Mouse (Mus musculus) left cerebral cortex, adult 18-20 months (tissue): ENCODE measurements around the gene Tes3-ps. TPM values are rescaled to one million over a fixed set of nuclear protein-coding genes. Genes with fewer than 3 reads are reported as not detected.
A peak's percentile ranks its signal among the peaks of the same experiment; 100 is the strongest.

Source experiments
- DNase-seq, 2 experiments: peaks; one replicate each; pipeline ENCODE4 v3.0.0; 2021 to 2022; ENCODE audit warnings: low spot score in 2 of 2, mixed read lengths in 1 of 2
- long read RNA-seq, 2 experiments: library from polyadenylated mRNA; stranded (forward); transcript quantifications; one replicate each; pipeline ENCODE4 v2.0.0; 2021
- total RNA-seq, 2 experiments: library from RNA; stranded (reverse); gene quantifications; 2 replicates each; pipeline ENCODE4 v1.2.3; 2021

The Tes3-ps gene
- 1 to 10 TPM; 1.5 to 2.3 TPM for total RNA-seq
- long read RNA-seq, experiment 1, result 0 reads
- long read RNA-seq, experiment 2, result 0 reads

DNA sequence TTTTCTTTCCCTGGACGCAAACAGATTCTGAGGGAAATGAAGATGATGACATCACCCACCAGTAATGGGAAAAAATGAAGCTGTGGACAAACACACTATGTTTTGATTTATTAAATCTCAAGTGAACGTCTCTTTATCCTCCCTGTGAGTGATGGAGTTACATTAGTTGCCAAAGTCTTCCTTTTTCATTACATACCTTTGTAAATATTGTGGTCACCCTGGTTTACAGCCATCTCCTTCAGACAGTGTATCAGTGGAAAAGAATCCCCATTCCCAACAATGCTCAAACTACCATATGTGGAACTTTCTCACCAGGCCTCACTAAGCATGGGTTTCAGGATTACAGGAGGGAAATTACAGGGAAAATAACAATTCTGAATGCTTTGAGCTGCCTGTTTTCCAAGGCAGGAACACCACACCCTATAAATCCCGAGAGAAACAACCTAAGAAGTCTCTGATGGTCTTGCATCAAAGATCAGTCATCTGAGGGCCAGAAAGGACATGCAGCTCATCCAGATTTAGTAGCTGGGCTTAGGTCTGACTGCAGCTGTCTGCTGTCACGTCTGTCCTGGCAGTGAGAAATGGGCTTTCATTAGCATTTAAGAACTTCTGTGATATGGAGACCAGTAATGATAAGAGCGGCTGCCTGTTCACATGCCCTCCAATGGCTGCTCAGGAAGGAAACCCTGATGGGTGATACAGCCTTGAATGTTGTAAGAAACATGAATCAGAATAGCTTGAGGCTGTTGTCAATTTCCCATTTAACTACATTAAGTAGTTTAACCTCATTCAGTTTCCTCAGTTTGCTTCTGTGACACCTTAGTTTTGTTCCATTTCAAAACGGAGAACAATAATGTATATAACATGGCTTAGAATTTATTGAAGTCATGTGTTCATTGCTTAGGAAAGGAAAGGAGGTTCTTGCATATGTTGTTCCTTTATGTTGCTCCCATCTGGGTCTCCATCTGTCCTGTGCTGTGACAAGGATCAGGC lies at the start of gene Tes3-ps:
Gene Tes3-ps (plus strand): TSS at position 943 of the 993 bp plus-strand sequence.
- no peak for DNase-seq

DNA sequence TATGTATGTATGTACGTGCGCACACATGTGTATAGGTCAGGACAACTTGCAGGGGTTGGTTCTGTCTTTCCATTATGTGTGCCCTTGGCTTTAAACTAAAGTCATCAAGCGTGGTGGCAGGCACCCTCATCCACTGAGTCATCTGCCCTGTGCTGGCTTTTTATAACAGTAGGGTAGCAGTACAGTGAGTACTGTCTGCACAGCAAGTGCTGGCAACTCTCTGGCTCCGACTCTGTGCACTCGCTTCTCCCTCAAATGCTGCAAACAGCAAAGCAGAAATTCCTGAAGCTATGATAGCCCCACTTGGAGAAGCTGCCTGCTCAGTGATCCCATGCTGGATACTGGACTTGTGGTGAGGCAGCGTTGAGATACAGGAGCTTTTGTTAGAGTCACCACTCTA lies 48.7 kb upstream of the Tes3-ps start:
- DNase-seq, result peak in 1 of 2 experiments; percentile 22

GRCm38 (mm10) chr13:49449318-49449749 lies 43.8 kb upstream of the Tes3-ps start:
- peak; percentile 78 to 88 for DNase-seq

DNA sequence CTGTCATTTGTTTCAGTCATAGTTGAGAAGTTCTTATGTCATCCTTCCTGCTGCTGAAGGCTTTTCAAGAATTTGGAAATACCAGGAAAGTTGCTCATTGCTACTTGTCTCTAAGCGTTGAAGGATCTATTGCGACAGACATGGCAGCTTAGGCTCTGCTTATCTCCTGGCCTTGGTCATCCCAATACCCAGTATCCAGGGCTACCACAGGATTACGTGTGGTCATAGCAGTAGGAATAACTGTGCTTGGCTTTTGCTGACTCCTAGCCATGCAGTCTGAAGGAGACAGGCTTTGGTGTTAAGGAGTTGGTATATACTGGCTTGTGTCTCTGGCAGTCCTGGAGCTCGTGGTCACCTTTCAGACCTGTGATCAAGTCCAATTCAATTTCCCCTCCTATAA lies 32.8 kb upstream of the Tes3-ps start:
- no peak for DNase-seq

DNA sequence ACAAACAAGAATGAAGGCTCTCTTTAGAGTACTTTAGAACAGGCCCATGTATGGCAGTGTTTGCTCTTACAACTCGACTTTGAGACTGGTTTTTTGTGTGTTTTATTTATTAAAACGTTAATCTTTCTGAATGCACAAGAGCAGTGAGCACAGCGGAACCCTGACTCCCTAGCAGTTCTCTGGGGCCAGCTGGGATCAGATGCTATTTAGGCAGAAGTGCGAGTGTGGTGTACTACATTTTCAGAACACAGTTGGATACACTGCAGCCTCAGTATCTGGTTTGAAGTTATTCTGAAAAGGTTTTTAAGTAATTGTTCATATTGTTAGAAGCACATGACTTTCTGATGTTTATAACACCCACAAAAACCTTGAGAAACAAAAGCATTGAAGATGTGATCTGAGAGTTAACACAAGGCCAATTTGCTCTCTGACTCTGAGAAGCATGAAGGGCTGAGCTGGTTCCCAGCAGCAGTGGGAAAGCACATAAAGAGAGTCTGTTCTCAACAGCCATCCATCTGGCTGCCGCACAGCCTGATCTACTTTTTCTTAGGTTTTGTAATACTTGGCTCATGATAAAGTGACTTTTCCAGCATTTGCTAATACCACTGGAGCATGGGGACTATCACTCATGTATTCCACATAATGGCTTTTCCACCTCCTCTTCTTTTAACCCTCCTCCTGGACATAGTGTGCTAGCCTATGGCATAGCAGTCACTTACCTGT lies 32.3 kb upstream of the Tes3-ps start:
- no peak for DNase-seq

DNA sequence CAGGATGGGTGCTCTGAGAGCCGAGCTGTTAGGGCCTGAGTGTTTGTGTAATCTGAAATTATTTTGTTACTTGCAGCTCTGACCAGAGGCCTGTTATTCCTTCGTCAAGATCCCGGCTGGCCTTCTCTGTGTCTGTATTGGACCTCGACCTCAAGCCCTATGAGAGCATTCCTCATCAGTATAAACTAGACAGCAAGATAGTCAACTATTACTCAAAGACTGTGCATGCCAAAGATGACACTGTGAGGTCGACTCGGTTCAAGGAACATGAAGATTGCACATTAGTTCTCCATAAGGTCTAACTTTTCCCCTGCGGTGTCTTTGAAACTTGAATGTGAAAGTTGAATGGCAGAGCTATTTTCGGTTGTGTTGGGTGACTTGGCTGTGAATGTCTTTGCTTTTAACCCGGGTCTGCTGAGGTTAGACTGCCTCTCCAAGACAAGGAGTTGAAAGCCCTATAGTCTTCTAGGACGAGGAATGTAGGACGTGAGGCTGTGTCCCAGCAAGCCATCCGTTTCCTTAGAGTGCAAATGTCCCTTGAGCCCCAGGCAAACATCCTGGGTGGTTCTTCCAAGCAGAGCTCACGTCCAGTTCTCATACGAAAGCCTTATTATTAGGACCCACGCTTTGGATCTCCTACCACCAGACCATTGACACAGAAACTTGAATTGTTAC lies 31.5 kb upstream of the Tes3-ps start:
- DNase-seq, result no peak

DNA sequence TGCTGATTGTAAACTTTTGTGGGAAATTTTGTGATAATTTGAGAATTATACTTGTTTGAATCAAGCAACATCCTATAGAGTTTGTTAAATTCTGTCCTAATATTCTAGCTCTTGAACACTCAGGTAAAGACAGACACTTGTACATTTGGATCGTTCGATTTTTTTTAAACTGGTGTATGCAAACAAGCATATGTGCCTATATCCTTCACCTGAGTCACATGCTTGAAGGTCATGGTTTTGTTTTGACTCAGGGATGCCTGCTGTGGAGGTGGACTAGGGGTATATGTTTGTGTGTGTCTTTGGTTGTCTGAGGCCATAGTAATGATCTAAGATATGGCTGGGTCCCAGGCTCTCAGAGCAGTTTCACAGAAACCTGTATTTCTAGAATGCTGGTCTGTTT lies 30.2 kb upstream of the Tes3-ps start:
- no peak for DNase-seq

DNA sequence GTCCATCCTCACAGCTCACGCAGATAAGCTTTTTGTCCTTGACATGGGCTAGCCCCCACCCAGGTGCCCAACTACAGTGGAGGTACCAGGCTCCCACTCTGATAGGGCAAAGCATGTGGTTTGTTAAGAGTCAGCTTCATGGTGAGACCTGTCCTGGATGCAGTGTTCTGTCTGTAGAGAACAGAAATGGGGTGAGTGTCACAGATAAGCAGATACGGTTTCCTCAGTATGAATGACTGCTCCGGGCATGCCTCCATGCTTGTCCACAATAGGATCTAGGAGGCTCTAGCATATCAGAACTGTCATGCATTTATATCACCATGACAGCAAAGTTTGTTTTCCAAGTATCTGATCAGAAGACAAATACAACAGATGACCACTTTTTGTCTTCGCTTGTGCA lies 27.2 kb upstream of the Tes3-ps start:
- no peak for DNase-seq

GRCm38 (mm10) chr13:49466393-49467075 lies 26.6 kb upstream of the Tes3-ps start:
- no peak for DNase-seq

GRCm38 (mm10) chr13:49467585-49467984 lies 25.5 kb upstream of the Tes3-ps start:
- DNase-seq, result no peak

DNA sequence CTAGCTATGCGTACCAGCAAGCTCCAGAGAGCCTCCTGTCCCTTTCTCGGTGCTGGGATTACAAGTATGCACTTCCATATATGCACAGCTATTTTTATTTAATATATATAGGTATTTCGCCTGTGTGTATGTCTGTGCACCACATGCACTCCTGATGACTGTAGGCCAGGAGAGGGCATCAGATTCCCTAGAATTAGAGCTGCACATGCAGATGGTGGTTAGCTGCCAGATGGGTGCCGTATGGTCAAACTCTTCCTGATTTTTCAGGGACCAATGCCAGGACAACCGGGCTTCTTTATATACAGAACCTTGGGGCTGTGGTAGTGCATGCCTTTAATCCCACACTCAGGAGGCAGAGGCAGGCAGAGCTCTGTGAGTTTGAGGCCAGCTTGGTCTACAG lies 24.1 kb upstream of the Tes3-ps start:
- no peak for DNase-seq

GRCm38 (mm10) chr13:49470319-49470718 lies 22.8 kb upstream of the Tes3-ps start:
- no peak for DNase-seq

DNA sequence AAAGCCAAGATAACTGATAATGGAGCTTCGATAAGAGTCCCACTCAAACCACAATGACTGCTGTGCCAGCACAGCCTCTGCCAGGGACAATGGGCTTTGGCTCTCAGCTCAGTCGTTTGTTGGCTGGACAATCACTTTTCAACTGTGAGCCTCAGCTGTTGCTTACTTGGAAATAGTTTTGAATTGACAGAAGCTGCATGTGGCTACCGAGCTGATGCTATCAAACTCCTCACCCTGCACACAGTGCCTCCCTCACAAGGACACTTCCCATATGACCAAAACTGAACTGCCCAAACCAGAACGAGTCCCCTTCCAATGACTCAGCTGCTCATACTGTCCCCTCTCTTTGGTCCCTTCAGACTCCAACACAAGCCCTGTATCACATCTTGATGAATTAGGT lies 22.3 kb upstream of the Tes3-ps start:
- no peak for DNase-seq

DNA sequence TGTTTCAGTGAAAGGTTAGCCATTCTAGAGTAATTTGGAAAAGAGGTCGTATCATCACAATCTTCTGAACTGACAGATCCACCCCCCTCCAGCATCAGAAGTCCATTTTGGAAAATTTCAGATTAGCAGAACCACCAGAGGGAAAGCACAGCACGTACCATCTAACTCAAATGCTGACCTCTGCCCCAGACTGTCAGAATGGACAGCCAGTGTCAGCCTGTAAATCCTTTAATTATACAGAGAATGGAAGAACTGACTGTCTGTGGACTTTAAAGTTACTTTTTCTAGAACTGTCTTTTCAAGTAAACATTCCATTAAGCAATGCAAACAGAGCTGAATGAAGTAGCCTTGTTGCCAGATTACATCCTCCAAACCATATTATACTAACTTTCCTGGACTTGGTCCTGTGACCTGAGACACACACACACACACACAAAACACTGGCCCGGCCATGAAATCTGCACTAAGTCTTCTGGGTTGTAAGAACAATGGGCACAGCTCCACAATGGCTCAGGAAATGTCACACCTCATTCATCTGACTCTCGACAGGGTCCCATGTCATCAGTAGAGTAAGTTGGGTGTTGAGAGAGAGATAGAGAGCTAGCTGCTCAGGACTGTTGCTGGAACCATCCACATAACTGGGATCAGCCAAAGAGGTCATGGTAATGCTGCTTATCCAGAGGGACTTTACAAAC lies 21.0 kb upstream of the Tes3-ps start:
- no peak for DNase-seq

GRCm38 (mm10) chr13:49472676-49473005 lies 20.5 kb upstream of the Tes3-ps start:
- DNase-seq, result no peak

- DNase-seq, result no peak
Measured at GRCm38 (mm10) chr13:49477887-49478286, 15.2 kb upstream of the Tes3-ps start.

GRCm38 (mm10) chr13:49478851-49479374 lies 14.2 kb upstream of the Tes3-ps start:
- no peak for DNase-seq

GRCm38 (mm10) chr13:49479399-49479798 lies 13.7 kb upstream of the Tes3-ps start:
- DNase-seq, result no peak

- DNase-seq, result peak in 1 of 2 experiments; percentile 30
Measured at GRCm38 (mm10) chr13:49480057-49480456, 13.1 kb upstream of the Tes3-ps start.

GRCm38 (mm10) chr13:49480551-49480950 lies 12.6 kb upstream of the Tes3-ps start:
- DNase-seq, result no peak
